Mouse (Mus musculus): ENCODE results near the gene Abca1.

GRCm38 (mm10) chr4:53200276-53200675, 40.6 kb upstream of the Abca1 start:
- TF ChIP-seq CTCF (conservative IDR thresholded peaks at IDR 0.05; ENCODE audit: insufficient read depth, insufficient read length, low read depth, low read length) = no peak
- TF ChIP-seq POLR2A (IDR thresholded peaks at IDR 0.05; ENCODE audit: low read depth, low read length) = no peak
